Mouse (Mus musculus): ENCODE measurements around the gene Olfr776. TPM values are rescaled to one million over a fixed set of nuclear protein-coding genes. Genes with fewer than 3 reads are reported as not detected.
"Not testable (repeated sequence)": the region's sequence is repeated elsewhere in the genome, so short reads cannot be mapped to it uniquely, and the experiment has no call there.

The Olfr776 gene
- polyA plus RNA-seq (2015; fragmentation: Nextera tagmentation; extraction: Ambion mirVana) = not detected in 2 replicates

- Histone ChIP-seq H3K4me3 (no peak within 1 kb of the TSS), H3K27ac (no peak within 1 kb of the TSS), H3K27me3 (no peaks in the 10 kb centered on the region), H3K9ac (no peak within 1 kb of the TSS), H3K9me3 (no peaks in the 10 kb centered on the region), H3K36me3 (no peaks in the 10 kb centered on the region), H3K4me1 (replicated peaks) (no peaks in the 10 kb centered on the region), H3K4me2 (no peak within 1 kb of the TSS)
- ATAC-seq (ENCODE audit: low FRiP score) = no peak
These were observed at the start of gene Olfr776 for GRCm38 (mm10) chr10:129258827-129259226. Olfr776 (plus strand) TSS chr10:129259127.

- Histone ChIP-seq H3K4me2 (no peak overlapping the region), H3K4me1 (replicated peaks) (no peaks in the 10 kb centered on the region), H3K9ac (no peak overlapping the region), H3K27ac (no peak overlapping the region), H3K36me3 (no peaks in the 10 kb centered on the region), H3K4me3 (no peak overlapping the region), H3K27me3 (no peaks in the 10 kb centered on the region), H3K9me3 (no peaks in the 10 kb centered on the region)
- WGBS = 88% methylated on average over 1 of the region's 1 CpGs
- ATAC-seq (ENCODE audit: low FRiP score) = no peak
These were observed 28.2 kb upstream of the Olfr776 start for GRCm38 (mm10) chr10:129230737-129231136.

- Histone ChIP-seq H3K9me3 (no peaks in the 10 kb centered on the region), H3K27ac (no peak within 1 kb of the TSS), H3K27me3 (no peaks in the 10 kb centered on the region), H3K4me2 (no peak within 1 kb of the TSS), H3K9ac (no peak within 1 kb of the TSS), H3K4me3 (no peak within 1 kb of the TSS), H3K4me1 (replicated peaks) (no peaks in the 10 kb centered on the region), H3K36me3 (no peaks in the 10 kb centered on the region)
- 85% methylated on average over 2 of the region's 2 CpGs for WGBS
- no peak for ATAC-seq (ENCODE audit: low FRiP score)
These were observed 23.0 kb upstream of the Olfr776 start, which contains the start of gene Olfr774 for GRCm38 (mm10) chr10:129235904-129236303. Olfr774 (plus strand) TSS chr10:129236204.

- Histone ChIP-seq H3K4me2 (no peak within 1 kb of the TSS), H3K4me3 (no peak within 1 kb of the TSS), H3K9me3 (no peaks in the 10 kb centered on the region), H3K36me3 (no peaks in the 10 kb centered on the region), H3K27me3 (no peaks in the 10 kb centered on the region), H3K9ac (no peak within 1 kb of the TSS), H3K27ac (no peak within 1 kb of the TSS), H3K4me1 (replicated peaks) (no peaks in the 10 kb centered on the region)
- no peak for ATAC-seq (ENCODE audit: low FRiP score)
- 62% methylated on average over 3 of the region's 3 CpGs for WGBS
These were observed 10.8 kb upstream of the Olfr776 start, which contains the start of gene Olfr775 for GRCm38 (mm10) chr10:129248112-129248511. Olfr775 (plus strand) TSS chr10:129248412.

GRCm38 (mm10) chr10:129271081-129271535 is 12.2 kb downstream of the Olfr776 start, which contains the start of gene Olfr777:
Olfr777 (minus strand) TSS chr10:129271485.
- no peak within 1 kb of the TSS for H3K4me2 ChIP-seq
- no peaks in the 10 kb centered on the region for H3K9me3 ChIP-seq
- no peak within 1 kb of the TSS for H3K9ac ChIP-seq
- H3K4me3 ChIP-seq = no peak within 1 kb of the TSS
- no peak within 1 kb of the TSS for H3K27ac ChIP-seq
- WGBS = 95% methylated on average over 2 of the region's 2 CpGs
- no peaks in the 10 kb centered on the region for H3K4me1 ChIP-seq (replicated peaks)
- no peak for ATAC-seq (ENCODE audit: low FRiP score)
- H3K27me3 ChIP-seq = no peaks in the 10 kb centered on the region
- no peaks in the 10 kb centered on the region for H3K36me3 ChIP-seq

- 61% methylated on average over 1 of the region's 1 CpGs for WGBS
- H3K27me3 ChIP-seq; H3K4me3 ChIP-seq; H3K4me1 ChIP-seq (replicated peaks); H3K36me3 ChIP-seq; H3K4me2 ChIP-seq; H3K9ac ChIP-seq; H3K27ac ChIP-seq; ATAC-seq (ENCODE audit: low FRiP score); H3K9me3 ChIP-seq: not testable (repeated sequence)
These were observed 54.0 kb downstream of the Olfr776 start for GRCm38 (mm10) chr10:129312973-129313372.

- not testable (repeated sequence) for ATAC-seq (ENCODE audit: low FRiP score); H3K4me3 ChIP-seq; H3K36me3 ChIP-seq; H3K4me2 ChIP-seq; H3K4me1 ChIP-seq (replicated peaks); H3K27me3 ChIP-seq; H3K27ac ChIP-seq; H3K9me3 ChIP-seq; H3K9ac ChIP-seq
- WGBS = no CpG with 5 or more reads among the region's 1 CpGs
These were observed 54.6 kb downstream of the Olfr776 start for GRCm38 (mm10) chr10:129313521-129313920.

Other genes with a start within 250 kb of the Olfr776 start
- not detected in 2 replicates for gene Olfr763, start 248.3 kb upstream of the Olfr776 start, polyA plus RNA-seq (2015; fragmentation: Nextera tagmentation; extraction: Ambion mirVana)
- not detected in 2 replicates for gene Olfr764-ps1, start 219.2 kb upstream of the Olfr776 start, polyA plus RNA-seq (2015; fragmentation: Nextera tagmentation; extraction: Ambion mirVana)
- gene Olfr765, start 209.1 kb upstream of the Olfr776 start, polyA plus RNA-seq (2015; fragmentation: Nextera tagmentation; extraction: Ambion mirVana) = not detected in 2 replicates
- gene Olfr766-ps1, start 190.2 kb upstream of the Olfr776 start, polyA plus RNA-seq (2015; fragmentation: Nextera tagmentation; extraction: Ambion mirVana) = not detected in 2 replicates
- not detected in 2 replicates for gene Olfr767, start 176.2 kb upstream of the Olfr776 start, polyA plus RNA-seq (2015; fragmentation: Nextera tagmentation; extraction: Ambion mirVana)
- gene Olfr768, start 159.8 kb upstream of the Olfr776 start, polyA plus RNA-seq (2015; fragmentation: Nextera tagmentation; extraction: Ambion mirVana) = not detected in 2 replicates
- gene Olfr769, start 141.3 kb upstream of the Olfr776 start, polyA plus RNA-seq (2015; fragmentation: Nextera tagmentation; extraction: Ambion mirVana) = not detected in 2 replicates
- gene Olfr770, start 120.1 kb upstream of the Olfr776 start, polyA plus RNA-seq (2015; fragmentation: Nextera tagmentation; extraction: Ambion mirVana) = not detected in 2 replicates
- not detected in 2 replicates for gene Olfr771, start 94.4 kb upstream of the Olfr776 start, polyA plus RNA-seq (2015; fragmentation: Nextera tagmentation; extraction: Ambion mirVana)
- gene Olfr772, start 81.2 kb upstream of the Olfr776 start, polyA plus RNA-seq (2015; fragmentation: Nextera tagmentation; extraction: Ambion mirVana) = not detected in 2 replicates
- not detected in 2 replicates for gene Olfr773, start 71.7 kb upstream of the Olfr776 start, polyA plus RNA-seq (2015; fragmentation: Nextera tagmentation; extraction: Ambion mirVana)
- not detected in 2 replicates for gene Olfr774, start 22.9 kb upstream of the Olfr776 start, polyA plus RNA-seq (2015; fragmentation: Nextera tagmentation; extraction: Ambion mirVana)
- not detected in 2 replicates for gene Olfr775, start 10.7 kb upstream of the Olfr776 start, polyA plus RNA-seq (2015; fragmentation: Nextera tagmentation; extraction: Ambion mirVana)
- not detected in 2 replicates for gene Olfr777, start 12.4 kb downstream of the Olfr776 start, polyA plus RNA-seq (2015; fragmentation: Nextera tagmentation; extraction: Ambion mirVana)
- not detected in 2 replicates for gene Olfr780, start 59.0 kb downstream of the Olfr776 start, polyA plus RNA-seq (2015; fragmentation: Nextera tagmentation; extraction: Ambion mirVana)
- not detected in 2 replicates for gene Olfr781, start 69.7 kb downstream of the Olfr776 start, polyA plus RNA-seq (2015; fragmentation: Nextera tagmentation; extraction: Ambion mirVana)
- gene Olfr782, start 89.7 kb downstream of the Olfr776 start, polyA plus RNA-seq (2015; fragmentation: Nextera tagmentation; extraction: Ambion mirVana) = not detected in 2 replicates
- 0.08 TPM in 1 of 2 replicates, not detected in the other for gene Olfr784, start 125.0 kb downstream of the Olfr776 start, polyA plus RNA-seq (2015; fragmentation: Nextera tagmentation; extraction: Ambion mirVana)
- gene Olfr785, start 146.3 kb downstream of the Olfr776 start, polyA plus RNA-seq (2015; fragmentation: Nextera tagmentation; extraction: Ambion mirVana) = not detected in 2 replicates
- not detected in 2 replicates for gene Olfr786, start 168.2 kb downstream of the Olfr776 start, polyA plus RNA-seq (2015; fragmentation: Nextera tagmentation; extraction: Ambion mirVana)
- gene Olfr787, start 202.7 kb downstream of the Olfr776 start, polyA plus RNA-seq (2015; fragmentation: Nextera tagmentation; extraction: Ambion mirVana) = not detected in 2 replicates
- not detected in 2 replicates for gene Olfr788, start 211.9 kb downstream of the Olfr776 start, polyA plus RNA-seq (2015; fragmentation: Nextera tagmentation; extraction: Ambion mirVana)
- gene Olfr789, start 225.6 kb downstream of the Olfr776 start, polyA plus RNA-seq (2015; fragmentation: Nextera tagmentation; extraction: Ambion mirVana) = not detected in 2 replicates
- not detected in 2 replicates for gene Olfr790, start 239.4 kb downstream of the Olfr776 start, polyA plus RNA-seq (2015; fragmentation: Nextera tagmentation; extraction: Ambion mirVana)